Mouse (Mus musculus) thymus, postnatal 25 days (tissue): Measurements from ENCODE around the gene Tnnc1.

ENCODE experiments used
- DNase-seq: peaks from one replicate; pipeline ENCODE4 v3.0.0; 2022

Gene Tnnc1

GRCm38 (mm10) chr14:31260932-31261331 is 52.8 kb downstream of the Tnnc1 start:
- DNase-seq = no peak
